Mouse (Mus musculus) embryonic fibroblast, embryonic 13.5 days (primary cell): Measurements from ENCODE around the gene Olfr1412.

Source experiments
- CTCF ChIP-seq: IDR thresholded peaks from 2 replicates; pipeline ENCODE4 v1.5.1; 2011; ENCODE audit warnings: mild to moderate bottlenecking, control low read depth, low read length, moderate library complexity, borderline replicate concordance; ENCODE audit not compliant: insufficient read depth
- POLR2A ChIP-seq: IDR thresholded peaks from 2 replicates; pipeline ENCODE4 v1.6.1; 2011; ENCODE audit warnings: low read depth, mild to moderate bottlenecking, control low read depth, low read length, moderate library complexity

DNA sequence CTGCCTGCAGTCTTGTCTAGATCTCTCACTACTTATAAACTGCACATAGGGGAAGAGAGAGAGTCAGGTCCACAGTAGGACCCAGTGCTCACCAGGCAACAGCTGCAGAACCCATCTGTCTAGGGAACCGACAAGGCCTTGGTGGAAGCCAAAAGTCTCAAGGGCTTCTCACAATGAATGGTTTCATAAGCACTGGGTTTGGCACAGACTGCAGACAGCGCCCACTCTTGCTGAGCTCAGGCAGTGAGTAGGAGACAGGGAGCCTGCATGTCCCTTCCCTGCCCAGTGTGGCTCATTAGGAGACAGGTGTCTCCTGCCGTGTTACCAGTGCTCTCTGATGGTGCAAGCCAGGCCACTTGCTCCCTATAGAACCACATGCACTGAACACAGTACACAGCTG, 52.6 kb downstream of the Olfr1412 start:
- TF ChIP-seq CTCF, result no peak
- no peak for TF ChIP-seq POLR2A
